Mouse (Mus musculus): ENCODE data around the gene Brca2.

Gene Brca2

DNA sequence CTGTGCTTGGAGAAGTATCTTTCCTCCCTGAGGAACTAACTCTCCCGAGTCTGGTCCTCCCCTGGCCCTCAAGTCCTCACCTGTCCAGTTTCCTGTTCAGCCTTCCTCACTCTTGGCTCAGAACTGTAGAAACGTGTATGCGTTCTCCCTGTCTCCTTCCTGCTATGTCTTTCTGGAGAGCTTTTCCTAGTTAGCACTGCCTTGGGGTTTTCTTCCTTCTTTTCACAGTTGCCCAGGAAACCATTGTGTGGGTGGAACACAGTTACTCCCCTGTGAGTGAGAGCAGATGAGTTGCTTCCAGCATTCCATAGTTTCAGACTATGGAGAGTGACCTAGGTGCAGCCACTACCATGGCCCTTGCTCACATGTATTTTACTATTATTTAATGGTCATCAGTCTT, 43.8 kb downstream of the Brca2 start:
- DNase-seq = no peak

DNA sequence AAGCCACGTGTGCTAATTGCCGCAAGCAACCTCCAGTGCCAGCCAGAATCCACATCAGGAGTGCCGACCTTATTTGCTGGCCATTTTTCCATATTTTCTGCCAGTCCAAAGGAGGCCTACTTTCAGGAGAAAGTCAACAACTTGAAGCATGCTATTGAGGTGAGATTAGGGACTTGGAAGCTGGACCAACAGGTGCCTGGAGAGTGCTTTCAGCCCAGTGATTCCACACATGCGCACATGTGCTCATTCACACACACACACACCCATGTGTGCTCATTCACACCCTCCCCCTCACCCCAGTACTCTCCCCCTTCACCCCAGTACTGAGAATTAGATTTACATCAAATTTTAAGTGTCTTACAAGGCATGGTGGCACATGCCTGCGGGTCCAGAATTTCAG, 44.5 kb downstream of the Brca2 start:
- no peak for DNase-seq

DNA sequence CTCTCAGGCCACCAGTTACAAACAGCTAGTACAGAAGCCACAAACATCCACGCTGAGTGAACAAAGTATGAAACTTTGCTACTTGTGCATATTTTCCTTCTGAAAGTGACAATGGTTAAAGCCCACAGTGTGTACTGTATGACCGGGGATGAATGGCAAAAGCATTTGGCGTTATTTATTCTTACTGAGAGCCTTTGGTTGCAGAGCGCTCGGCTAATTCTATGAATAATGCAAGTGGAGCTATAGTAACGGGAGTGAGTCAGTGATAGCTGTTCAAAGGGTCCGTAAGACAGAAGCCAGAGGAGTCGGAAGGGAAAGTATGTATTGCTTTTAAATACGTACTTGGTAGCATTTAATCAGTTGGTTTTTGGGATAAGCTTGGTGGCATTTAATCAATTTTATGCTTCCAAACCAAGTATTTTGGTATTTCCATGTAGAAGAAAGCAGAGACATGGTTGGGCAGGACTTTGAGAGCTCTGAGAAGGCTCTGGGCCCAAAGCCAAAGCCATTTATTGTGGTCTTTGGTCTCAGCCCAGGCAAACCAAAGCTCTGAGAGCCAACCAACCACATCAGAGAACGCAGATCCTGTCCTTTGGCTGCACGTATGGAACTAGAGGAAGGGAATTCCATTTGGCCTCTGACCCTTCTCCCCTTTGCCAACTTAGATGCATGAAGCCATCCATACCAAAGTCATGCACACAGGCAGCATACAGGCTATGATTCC, 48.2 kb downstream of the Brca2 start:
- no peak for DNase-seq

DNA sequence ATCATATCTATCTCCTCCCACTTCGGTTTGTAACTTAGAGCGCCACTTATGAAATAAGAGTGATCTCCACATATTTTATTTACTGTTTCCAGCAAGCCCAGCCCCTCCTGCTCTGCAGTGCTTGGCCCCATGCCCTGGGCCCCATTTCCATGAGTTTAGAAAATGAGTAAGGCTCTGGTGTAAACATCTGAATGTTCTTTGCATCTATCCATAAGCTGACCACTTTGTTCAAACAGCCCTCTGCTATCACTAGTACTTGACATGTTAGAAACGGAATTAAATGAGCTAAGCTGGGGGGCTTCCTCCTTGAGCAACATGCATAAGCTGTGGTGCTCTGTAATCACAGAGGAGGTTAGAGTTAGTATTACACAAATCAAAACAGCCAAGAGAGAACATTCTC, 52.0 kb downstream of the Brca2 start:
- no peak for DNase-seq

DNA sequence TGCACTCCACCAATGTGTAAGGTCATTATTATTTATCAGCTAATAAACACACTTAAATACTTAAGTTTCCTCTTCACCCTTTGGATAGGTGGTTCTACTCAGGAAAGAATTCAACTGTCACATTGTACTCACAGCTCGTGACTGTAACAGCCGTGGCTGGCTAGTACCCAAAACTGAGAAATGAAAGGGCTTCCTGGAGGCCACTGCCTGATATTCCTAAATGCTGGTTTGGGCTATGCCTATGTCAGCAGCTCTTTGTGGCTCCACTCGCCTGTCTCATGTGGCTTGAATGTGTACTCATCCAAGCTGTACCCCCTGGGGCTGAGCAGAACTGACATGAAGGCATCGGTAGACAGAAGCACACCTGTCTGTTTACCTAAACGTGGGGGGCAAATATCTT, 52.5 kb downstream of the Brca2 start:
- DNase-seq = no peak

- no peak for DNase-seq
Observed at GRCm38 (mm10) chr5:150576832-150577231, 54.4 kb downstream of the Brca2 start.

DNA sequence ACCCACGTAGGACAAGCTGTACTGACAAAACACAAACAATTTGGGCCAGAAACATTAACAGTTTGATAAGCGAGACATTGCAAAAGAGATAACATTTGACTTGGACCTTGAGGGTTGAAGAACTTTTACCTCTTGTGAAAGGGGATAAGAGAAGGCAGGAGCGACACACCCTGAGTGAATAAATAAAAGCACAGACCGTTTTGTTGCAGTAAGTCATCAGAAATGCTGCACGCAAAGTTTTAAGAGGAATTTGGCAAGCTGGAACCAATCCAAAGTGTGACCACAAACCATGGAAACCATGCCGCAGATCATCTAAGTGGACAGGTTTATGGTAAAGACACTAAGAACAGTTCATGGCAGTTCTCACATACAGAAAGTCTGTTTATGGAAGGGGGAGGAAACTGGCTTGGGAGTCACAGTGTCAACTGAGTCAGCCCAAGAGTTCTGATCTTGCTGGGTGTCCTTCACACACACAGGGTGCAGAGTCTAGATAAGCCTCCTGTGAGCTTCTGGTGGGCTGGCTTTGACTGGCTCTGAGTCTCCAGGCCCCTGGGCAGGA, 56.3 kb downstream of the Brca2 start:
- no peak for DNase-seq

DNA sequence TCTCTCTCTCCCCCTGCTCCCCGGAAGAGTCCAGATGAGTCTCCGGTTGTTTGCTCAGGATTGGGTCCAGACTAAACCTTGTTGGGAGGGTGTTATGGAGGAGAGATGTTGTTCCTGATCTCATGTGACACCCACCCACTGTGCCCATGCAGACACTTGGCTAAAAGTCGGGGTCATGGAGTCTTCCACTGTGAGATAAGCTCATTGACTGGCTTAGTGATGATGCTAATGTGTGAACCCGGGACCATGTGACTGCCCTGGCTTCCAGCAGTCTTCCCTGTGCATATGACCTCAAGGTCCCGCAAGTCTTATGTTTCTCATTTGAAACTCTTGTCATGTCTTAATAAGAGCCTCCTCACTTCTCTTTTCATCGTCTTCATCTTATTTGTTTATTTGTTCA, 58.8 kb downstream of the Brca2 start:
- no peak for DNase-seq

GRCm38 (mm10) chr5:150583181-150583580, 60.8 kb downstream of the Brca2 start:
- no peak for DNase-seq

- DNase-seq = no peak
Observed at GRCm38 (mm10) chr5:150583622-150584336, 61.3 kb downstream of the Brca2 start.

DNA sequence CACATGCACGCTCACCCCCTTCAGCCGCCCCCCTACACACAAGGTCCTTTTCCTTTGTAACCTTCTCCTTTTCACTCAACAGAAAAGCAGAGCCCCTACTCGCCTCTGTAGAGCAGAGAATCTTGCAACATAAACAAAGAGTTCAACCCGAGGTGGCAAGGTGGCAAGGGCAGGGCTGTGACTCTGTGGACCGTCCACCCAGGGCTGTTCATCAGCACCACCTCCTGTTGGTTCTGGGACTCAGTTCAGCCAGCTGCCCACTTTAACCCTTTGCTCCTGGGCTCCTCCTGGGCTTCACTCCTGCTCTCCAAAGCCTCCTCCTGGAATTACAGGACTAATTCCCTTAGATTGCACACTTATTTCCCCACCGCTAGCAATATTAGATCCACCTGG, 61.9 kb downstream of the Brca2 start:
- no peak for DNase-seq

DNA sequence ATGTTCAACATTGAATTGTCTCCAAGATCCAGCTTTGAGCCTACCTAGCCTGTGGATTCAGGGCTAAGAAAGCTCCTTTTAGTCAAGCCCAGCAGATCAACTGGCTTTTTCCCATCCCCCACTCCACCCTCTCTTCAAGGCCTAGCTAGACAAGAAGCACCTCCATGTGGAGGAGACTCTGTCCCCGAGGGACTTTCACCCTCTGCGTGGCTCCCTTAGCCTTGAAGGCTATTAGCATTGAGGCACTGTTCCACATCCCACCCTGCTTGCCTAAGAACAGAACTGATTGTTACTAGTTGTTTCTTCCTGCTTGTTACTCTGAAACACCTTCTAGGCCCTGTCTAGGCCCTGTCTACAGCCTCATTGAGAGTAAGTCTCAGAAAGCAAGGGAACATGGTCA, 67.5 kb downstream of the Brca2 start:
- DNase-seq = no peak

- no peak for DNase-seq
Observed at GRCm38 (mm10) chr5:150592186-150592903, 69.9 kb downstream of the Brca2 start.

GRCm38 (mm10) chr5:150592904-150593755, 70.7 kb downstream of the Brca2 start:
- no peak for DNase-seq

DNA sequence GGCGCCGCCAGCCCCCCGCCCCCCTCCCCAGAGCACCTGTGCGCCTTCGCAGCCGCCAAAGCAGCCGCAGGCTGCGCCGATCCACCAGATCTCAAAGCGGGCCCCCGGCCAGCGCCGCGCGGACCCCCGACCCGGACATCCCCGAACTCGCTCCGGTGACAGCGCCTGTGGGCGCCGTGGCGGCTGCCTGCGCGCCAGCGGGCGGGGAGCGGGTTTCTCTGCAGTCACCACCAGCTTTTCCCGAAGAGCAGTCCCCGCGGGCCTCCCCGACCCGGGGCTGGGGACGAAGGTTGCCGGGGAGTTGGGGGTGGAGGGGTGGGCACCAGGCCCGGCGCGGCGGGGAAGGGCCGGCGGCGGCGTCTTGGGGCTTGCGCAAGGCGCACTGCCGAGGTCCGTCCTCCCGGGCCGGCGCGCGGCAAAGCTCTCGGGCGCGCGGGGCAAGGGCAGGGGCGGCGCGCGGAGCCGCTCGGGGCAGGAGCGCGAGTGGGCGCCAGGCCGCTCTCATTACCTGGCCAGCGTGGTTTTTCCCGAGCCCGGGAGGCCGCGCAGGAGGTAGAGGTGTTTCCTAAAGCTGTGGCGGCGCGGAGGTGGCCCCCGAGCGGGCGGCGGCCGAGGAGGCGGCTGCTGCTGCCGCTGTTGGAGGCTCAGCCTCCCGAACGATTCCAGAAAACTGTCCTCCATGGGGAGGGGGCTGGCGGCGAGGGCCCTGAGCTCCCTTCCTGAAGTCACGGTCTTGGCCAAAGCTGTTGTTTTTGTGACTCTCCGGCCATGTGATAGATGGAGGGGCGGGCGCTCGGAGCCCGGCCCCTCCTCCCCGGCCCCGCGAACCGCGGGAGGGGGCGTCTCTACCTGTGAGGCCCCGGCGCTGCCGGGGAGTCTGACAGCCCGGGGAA, 71.6 kb downstream of the Brca2 start:
- DNase-seq = peak; percentile 66

- no peak for DNase-seq
Observed at GRCm38 (mm10) chr5:150594649-150595339, 72.4 kb downstream of the Brca2 start.

DNA sequence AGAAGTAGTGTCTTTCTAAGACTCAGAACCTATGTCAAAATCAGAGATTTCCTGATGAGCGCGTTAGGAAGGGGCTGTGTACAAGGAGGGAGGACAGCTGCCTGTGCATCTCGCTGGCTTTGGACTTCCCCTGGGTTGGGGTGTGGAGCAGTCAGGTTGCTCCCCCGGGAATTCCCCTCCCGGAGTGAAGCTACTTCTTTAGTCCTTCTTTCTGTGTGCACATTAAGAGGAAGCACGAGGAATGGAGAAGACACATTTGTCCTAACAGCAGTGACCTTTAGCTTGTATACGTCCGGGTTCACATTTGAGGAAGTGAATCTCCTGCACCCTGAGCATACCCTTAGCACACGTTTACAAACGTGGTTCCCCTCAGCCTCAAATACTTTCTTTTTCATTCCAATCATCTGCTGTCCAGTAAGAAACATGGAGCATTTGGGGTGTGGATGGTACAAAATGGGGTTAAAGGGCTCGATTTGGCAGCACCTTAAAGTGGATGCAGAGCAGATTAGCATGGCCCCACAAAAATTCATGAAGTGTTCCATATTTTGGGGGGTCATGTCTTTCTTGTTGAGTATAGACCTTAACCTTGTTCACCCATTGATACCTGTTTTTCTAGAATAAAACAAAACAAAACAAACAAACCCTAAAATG, 73.1 kb downstream of the Brca2 start:
- DNase-seq = no peak

GRCm38 (mm10) chr5:150597088-150597487, 74.7 kb downstream of the Brca2 start, which contains the start of gene N4bp2l1:
Gene N4bp2l1 (minus strand): TSS chr5:150597188.
- DNase-seq = no peak

GRCm38 (mm10) chr5:150598202-150599119, 76.0 kb downstream of the Brca2 start:
- no peak for DNase-seq
